Mouse (Mus musculus) heart, postnatal 14 days (tissue): ENCODE results near the gene Marveld2. TPM values are rescaled to one million over a fixed set of nuclear protein-coding genes. Genes with fewer than 3 reads are reported as not detected.

Experiments
- total RNA-seq, 2 experiments: library from RNA; stranded (reverse); gene quantifications; 2 replicates each; pipeline ENCODE4 v1.2.3; 2021

Gene Marveld2
- total RNA-seq, 2 experiments from 2014 or later: 0.29 to 0.50 TPM

Other genes with a start within 250 kb of the Marveld2 start
- under 1 TPM; 0.07 to 0.15 TPM for gene Naip1, start 164.1 kb downstream of the Marveld2 start, total RNA-seq
- 10 to 100 TPM; 21.1 to 25.1 TPM for gene Gtf2h2, start 124.4 kb downstream of the Marveld2 start, total RNA-seq
- gene Ocln, start 64.3 kb downstream of the Marveld2 start, total RNA-seq: 1 to 10 TPM in 1 of 2 experiments, under 1 TPM in 1; 0.51 to 1.1 TPM
- gene Ak6, start 34.0 kb upstream of the Marveld2 start, total RNA-seq: 10 to 100 TPM; 56.0 to 63.2 TPM
- gene Rad17, start 34.1 kb upstream of the Marveld2 start, total RNA-seq: 10 to 100 TPM; 16.0 to 17.3 TPM
- 10 to 100 TPM in 1 of 2 experiments, 1 to 10 TPM in 1; 8.9 to 11.4 TPM for gene Taf9, start 34.6 kb upstream of the Marveld2 start, total RNA-seq
- under 1 TPM; 0.66 to 0.96 TPM for gene Ccdc125, start 52.7 kb upstream of the Marveld2 start, total RNA-seq
- 10 to 100 TPM; 24.1 to 24.9 TPM for gene Cdk7, start 114.0 kb upstream of the Marveld2 start, total RNA-seq
- 100 to 1,000 TPM; 173 to 179 TPM for gene Mrps36, start 127.7 kb upstream of the Marveld2 start, total RNA-seq
- under 1 TPM; 0.36 to 0.80 TPM for gene Cenph, start 158.9 kb upstream of the Marveld2 start, total RNA-seq
- gene Ccnb1, start 169.6 kb upstream of the Marveld2 start, total RNA-seq: 10 to 100 TPM in 1 of 2 experiments, 1 to 10 TPM in 1; 4.7 to 13.4 TPM
- 10 to 100 TPM; 23.6 to 24.8 TPM for gene Slc30a5, start 216.5 kb upstream of the Marveld2 start, total RNA-seq